Mouse (Mus musculus) heart, embryonic 11.5 days (tissue): Measurements from ENCODE around the gene Sorcs2. TPM values are rescaled to one million over a fixed set of nuclear protein-coding genes. Genes with fewer than 3 reads are reported as not detected.
A peak's percentile ranks its signal among the peaks of the same experiment; 100 is the strongest.

Experiments used
- ATAC-seq: fragments of 200-750 bp; cut with Nextera tagmentation; replicated peaks from 2 replicates; pipeline ENCODE4 v1.8.0; 2017; ENCODE audit warnings: moderate library complexity; ENCODE audit not compliant: insufficient number of reproducible peaks, low FRiP score, low TSS enrichment
- H3K27ac ChIP-seq: fragments of 300-500 bp; sonication (generic); 2 replicates; pipeline ENCODE4 v1.5.1; 2014; ENCODE audit warnings: mild to moderate bottlenecking, low read depth, low read length
- H3K27me3 ChIP-seq: fragments of 300-500 bp; sonication (generic); 2 replicates; pipeline ENCODE4 v1.6.1; 2014; ENCODE audit warnings: mild to moderate bottlenecking, low read length, mixed read lengths; ENCODE audit not compliant: control insufficient read depth, insufficient read depth
- H3K36me3 ChIP-seq: fragments of 300-500 bp; sonication (generic); 2 replicates; pipeline ENCODE4 v1.6.1; 2014; ENCODE audit warnings: mild to moderate bottlenecking, low read length, moderate library complexity, mixed read lengths; ENCODE audit not compliant: control insufficient read depth, insufficient read depth
- H3K4me1 ChIP-seq: fragments of 300-500 bp; sonication (generic); 2 replicates; pipeline ENCODE4 v1.6.1; 2014; ENCODE audit warnings: low read length; ENCODE audit not compliant: control insufficient read depth, insufficient read depth
- H3K4me2 ChIP-seq: fragments of 300-500 bp; sonication (generic); 2 replicates; pipeline ENCODE4 v1.6.1; 2014; ENCODE audit warnings: mild to moderate bottlenecking, moderate library complexity
- H3K4me3 ChIP-seq: fragments of 300-500 bp; sonication (generic); 2 replicates; pipeline ENCODE4 v1.5.1; 2014; ENCODE audit warnings: low read depth, low read length
- H3K9ac ChIP-seq: fragments of 300-500 bp; sonication (generic); 2 replicates; pipeline ENCODE4 v1.6.1; 2014; ENCODE audit warnings: mild to moderate bottlenecking, low read depth, low read length, moderate library complexity
- H3K9me3 ChIP-seq: fragments of 300-500 bp; sonication (generic); replicated peaks from 2 replicates; pipeline ENCODE4 v1.6.1; 2016; ENCODE audit warnings: low read length; ENCODE audit not compliant: control insufficient read depth
- WGBS: fragments of 180-500 bp; shearing (Covaris S2); extraction: QIAGEN DNeasy Blood & Tissue Kit; methylation state at CpG from one replicate; pipeline ENCODE4 v1.1.7; 2014; ENCODE audit not compliant: insufficient replicate concordance; 5-methylcytosine and 5-hydroxymethylcytosine counted together
- polyA plus RNA-seq: library from polyadenylated mRNA; unstranded; fragments of >200 nt; fragmentation: Nextera tagmentation; extraction: Ambion mirVana; gene quantifications from 2 replicates; pipeline ENCODE4 v1.2.1, GENCODE M21; 2014

The Sorcs2 gene
- polyA plus RNA-seq, 1 experiment from 2014 or later, result 7.3 TPM

DNA sequence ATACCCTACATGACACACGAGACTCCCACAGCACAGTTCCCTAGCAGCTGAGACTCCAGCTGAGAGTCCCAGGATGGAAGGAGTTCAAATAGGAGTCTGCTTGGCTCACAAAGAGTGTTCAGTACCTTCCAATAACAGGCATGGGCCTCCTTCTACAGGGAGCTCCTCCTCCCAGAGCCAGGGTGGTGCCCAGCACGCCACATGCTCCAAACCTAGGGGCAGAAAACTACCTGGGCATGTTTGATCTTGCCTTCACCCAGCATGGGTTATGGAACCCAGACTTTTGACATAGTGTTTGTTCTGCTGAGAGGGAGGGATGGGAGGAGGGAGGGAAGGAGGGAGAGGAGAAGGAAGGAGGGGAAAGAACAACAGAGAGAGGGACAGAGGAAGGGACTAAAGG, 62.3 kb downstream of the Sorcs2 start:
- 82% methylated on average over 2 of the region's 2 CpGs for WGBS
- no peak overlapping the region for H3K4me3 ChIP-seq
- no peak overlapping the region for H3K4me2 ChIP-seq
- no peak overlapping the region for H3K27ac ChIP-seq
- H3K27me3 ChIP-seq, result peaks cover 2% of the 10 kb centered on the region; the same call in 1 of the 2 replicates
- no peak for ATAC-seq
- no peaks in the 10 kb centered on the region for H3K9me3 ChIP-seq
- no peaks in the 10 kb centered on the region for H3K36me3 ChIP-seq
- H3K9ac ChIP-seq, result no peak overlapping the region
- H3K4me1 ChIP-seq, result peaks cover 24% of the 10 kb centered on the region

DNA sequence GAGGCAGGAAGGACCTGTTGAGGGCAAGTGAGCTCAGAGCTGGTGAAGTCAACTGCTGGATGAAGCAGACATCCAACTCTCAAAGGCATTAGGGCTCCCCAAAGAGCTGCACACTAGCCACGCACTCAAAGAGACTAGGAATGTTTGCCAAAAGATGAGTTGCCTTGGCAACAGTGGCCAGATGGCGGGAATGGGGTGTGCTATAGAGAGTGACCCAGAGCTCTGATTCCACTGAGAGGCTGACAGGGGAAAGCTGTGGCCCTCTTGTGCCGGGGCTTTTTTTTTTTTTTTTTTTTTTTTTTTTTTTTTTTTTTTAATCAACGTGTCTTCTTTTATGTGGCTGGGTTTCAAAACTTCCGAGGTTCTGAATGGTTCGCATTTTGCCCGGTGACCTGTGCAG, 63.7 kb downstream of the Sorcs2 start:
- Histone ChIP-seq H3K4me1 (peaks cover 21% of the 10 kb centered on the region), H3K9ac (no peak overlapping the region), H3K9me3 (no peaks in the 10 kb centered on the region), H3K4me2 (no peak overlapping the region), H3K4me3 (no peak overlapping the region), H3K27ac (no peak overlapping the region), H3K27me3 (peaks cover 2% of the 10 kb centered on the region; the same call in 1 of the 2 replicates), H3K36me3 (no peaks in the 10 kb centered on the region)
- no peak for ATAC-seq
- WGBS, result 70% methylated on average over 7 of the region's 7 CpGs

DNA sequence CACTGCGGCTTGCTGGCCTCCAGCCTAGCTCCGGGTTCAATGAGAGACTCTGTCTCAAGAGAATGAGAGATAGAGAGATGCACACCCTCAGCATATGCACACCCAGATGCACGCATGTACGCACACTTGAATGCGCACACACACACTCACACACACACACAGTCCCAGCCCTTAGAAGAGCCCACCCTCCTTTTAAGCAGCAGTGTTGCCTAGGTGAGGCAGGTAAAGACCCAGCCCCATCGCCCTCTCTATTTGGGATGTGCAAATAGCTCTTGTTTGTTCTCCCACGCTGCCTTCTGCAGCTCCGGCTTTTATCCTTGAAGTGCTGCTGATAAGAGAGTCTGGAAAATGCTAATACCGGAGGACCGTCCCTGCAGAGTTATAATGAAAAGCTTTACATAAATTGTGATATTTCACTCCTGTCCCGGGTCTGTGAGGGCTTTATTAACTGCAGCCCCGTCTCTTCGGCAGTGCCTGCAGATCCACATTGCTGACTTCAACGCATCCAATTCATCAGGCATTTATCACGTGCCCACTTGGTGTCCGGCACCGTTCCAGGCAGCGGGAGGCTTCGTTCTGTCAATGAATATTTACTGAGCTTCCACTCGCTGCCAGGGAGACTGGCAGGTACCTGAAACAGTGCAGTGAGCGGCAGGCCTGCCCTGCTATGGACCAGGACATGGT, 67.3 kb downstream of the Sorcs2 start:
- H3K4me2 ChIP-seq, result no peak overlapping the region
- no peaks in the 10 kb centered on the region for H3K9me3 ChIP-seq
- peaks cover 18% of the 10 kb centered on the region for H3K4me1 ChIP-seq
- no peak overlapping the region for H3K4me3 ChIP-seq
- no peak for ATAC-seq
- peaks cover 2% of the 10 kb centered on the region; the same call in 1 of the 2 replicates for H3K27me3 ChIP-seq
- no peak overlapping the region for H3K9ac ChIP-seq
- 55% methylated on average over 21 of the region's 21 CpGs for WGBS
- no peaks in the 10 kb centered on the region for H3K36me3 ChIP-seq
- H3K27ac ChIP-seq, result no peak overlapping the region

DNA sequence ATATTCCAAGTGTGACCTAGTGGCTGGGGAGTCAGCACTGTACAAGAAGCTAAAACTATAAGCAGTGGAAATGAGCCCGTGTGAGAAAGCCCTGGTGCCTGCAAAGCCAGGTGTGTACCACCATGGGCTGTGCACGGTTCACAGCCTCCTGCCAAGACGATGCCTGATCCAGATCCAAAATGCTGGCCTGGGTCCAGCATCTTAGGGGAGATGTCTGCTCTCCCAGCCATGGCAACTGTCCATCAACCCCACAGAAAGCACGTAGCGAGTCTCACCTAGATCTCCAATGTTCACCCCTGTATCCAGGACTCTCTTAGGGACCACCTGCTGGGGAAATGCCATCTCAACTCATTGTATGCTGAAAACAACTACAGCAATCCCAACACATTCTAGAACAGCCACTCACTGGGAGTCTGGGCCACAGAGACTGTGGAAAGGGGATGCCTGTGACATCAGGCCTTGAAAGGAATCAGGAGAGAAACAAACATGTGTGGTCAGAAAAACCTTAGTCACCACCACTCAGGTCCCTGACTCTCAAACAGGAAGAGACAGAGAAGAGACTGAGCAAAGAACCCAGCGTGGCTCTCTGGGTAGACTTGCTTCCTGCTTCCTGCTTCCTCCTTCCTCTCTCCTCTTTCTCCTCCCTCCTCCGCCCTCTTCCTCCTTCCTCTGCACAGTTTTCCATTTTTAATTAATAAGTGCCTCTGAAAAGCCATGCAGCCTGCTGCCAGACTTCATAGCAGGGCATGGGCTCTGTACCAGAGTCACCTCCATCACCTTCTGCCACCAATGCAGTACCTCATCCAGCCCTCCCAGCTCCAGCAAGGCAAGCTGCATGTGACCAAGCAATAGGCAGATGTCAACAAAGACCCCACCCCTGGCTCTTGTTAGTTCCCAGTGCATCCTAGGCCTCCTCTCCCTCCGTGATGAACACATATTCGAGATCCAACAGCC, 71.6 kb downstream of the Sorcs2 start:
- 80% methylated on average over 9 of the region's 9 CpGs for WGBS
- H3K9me3 ChIP-seq, result no peaks in the 10 kb centered on the region
- H3K4me3 ChIP-seq, result no peak overlapping the region
- ATAC-seq, result no peak
- no peak overlapping the region for H3K4me2 ChIP-seq
- no peaks in the 10 kb centered on the region for H3K27me3 ChIP-seq
- H3K36me3 ChIP-seq, result no peaks in the 10 kb centered on the region
- no peak overlapping the region for H3K27ac ChIP-seq
- H3K9ac ChIP-seq, result no peak overlapping the region
- H3K4me1 ChIP-seq, result peaks cover 30% of the 10 kb centered on the region

DNA sequence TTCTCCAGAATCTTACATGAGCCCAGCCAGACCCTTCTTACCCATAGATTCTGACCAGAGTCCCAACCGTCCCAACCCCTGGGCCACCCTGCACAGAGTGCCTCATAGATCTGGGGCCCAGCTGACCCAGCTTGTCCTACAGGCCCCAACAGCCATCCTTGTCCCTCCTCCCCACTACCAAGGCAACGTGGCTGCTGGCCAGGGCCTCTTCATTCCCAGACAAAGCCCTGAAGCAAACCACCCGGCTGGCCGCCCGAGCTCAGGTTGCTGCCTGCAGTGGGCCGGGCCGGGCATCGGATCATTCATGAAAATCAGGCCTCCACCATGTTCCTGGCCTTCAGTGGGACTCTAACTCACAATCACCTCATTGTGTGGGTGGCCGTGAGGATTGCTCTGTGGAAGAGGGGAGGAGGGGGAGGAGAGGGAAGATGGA, 73.8 kb downstream of the Sorcs2 start:
- H3K27me3 ChIP-seq, result no peaks in the 10 kb centered on the region
- ATAC-seq, result no peak
- no peak overlapping the region for H3K9ac ChIP-seq
- H3K9me3 ChIP-seq, result no peaks in the 10 kb centered on the region
- H3K27ac ChIP-seq, result no peak overlapping the region
- H3K36me3 ChIP-seq, result no peaks in the 10 kb centered on the region
- no peak overlapping the region for H3K4me2 ChIP-seq
- WGBS, result 58% methylated on average over 9 of the region's 9 CpGs
- no peak overlapping the region for H3K4me3 ChIP-seq
- H3K4me1 ChIP-seq, result peaks cover 25% of the 10 kb centered on the region

DNA sequence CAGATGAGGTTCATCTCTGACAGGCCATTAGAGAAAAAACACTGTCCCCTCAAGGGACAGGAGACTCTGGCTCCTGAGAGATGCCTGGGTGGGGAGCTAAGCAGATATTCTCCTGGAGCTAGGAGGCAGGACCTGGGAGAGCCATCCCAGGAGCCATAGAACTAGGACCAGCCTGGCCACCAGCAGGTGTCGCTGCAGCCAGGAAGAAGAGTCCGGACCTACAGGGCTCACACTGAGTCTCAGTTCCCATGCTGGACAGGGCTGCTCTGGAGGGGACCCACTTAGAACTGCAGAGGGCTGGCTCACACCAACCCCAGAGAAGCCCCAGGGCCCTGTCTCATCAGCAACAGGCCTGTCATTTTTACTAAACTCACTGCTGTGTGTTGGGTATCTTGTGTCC, 74.4 kb downstream of the Sorcs2 start:
- Histone ChIP-seq H3K9me3 (no peaks in the 10 kb centered on the region), H3K27me3 (no peaks in the 10 kb centered on the region), H3K4me1 (peaks cover 25% of the 10 kb centered on the region), H3K4me3 (no peak overlapping the region), H3K36me3 (no peaks in the 10 kb centered on the region), H3K4me2 (no peak overlapping the region), H3K9ac (no peak overlapping the region), H3K27ac (no peak overlapping the region)
- WGBS, result 7% methylated on average over 2 of the region's 2 CpGs
- peak; percentile 50; the same call in 1 of the 2 replicates for ATAC-seq

DNA sequence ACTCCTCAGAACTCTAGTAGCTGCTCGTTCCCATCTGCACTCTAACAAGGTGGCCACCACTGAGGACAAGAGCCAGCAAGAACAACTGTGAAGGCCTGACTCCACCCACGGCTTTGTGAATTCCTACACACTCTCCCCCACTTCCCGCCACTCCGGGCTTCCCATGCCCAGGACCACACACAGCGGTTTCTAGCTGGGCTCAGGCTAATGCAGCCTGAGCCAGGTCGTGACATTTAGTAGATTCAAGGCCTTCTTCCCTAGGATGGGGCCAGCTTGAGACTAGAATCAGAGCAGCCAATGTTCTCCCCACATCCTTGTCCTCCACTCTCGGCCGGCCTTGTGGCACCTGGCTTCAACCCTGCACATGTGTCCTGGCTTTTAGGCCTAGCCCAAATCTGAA, 76.4 kb downstream of the Sorcs2 start:
- no peak overlapping the region for H3K9ac ChIP-seq
- peaks cover 3% of the 10 kb centered on the region; the same call in 1 of the 2 replicates for H3K27me3 ChIP-seq
- no peaks in the 10 kb centered on the region for H3K36me3 ChIP-seq
- H3K4me3 ChIP-seq, result no peak overlapping the region
- peaks cover 22% of the 10 kb centered on the region for H3K4me1 ChIP-seq
- WGBS, result 54% methylated on average over 8 of the region's 8 CpGs
- no peak overlapping the region for H3K4me2 ChIP-seq
- no peaks in the 10 kb centered on the region for H3K9me3 ChIP-seq
- no peak overlapping the region for H3K27ac ChIP-seq
- ATAC-seq, result no peak

DNA sequence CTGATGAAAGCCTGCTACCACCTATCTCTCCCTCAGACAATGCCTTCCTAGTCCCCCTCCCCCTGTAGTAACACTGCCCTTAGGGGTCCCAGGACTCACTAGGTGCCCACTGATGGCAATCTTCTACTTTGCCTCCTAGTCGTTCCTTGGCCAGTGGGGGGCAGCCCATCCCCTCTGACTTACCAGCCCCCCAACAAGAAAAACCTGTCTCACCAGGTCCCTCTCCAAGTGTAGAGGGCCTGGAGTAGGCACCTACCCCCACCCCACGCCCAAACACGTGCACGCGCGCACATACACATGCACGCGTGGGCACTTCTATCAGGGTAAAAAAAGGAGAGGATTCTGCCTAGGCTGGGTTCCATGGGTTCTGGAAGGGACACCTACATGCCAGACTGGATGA, 77.3 kb downstream of the Sorcs2 start:
- Histone ChIP-seq H3K4me3 (no peak overlapping the region), H3K4me2 (no peak overlapping the region), H3K27me3 (peaks cover 3% of the 10 kb centered on the region; the same call in 1 of the 2 replicates), H3K9me3 (no peaks in the 10 kb centered on the region), H3K4me1 (peaks cover 22% of the 10 kb centered on the region), H3K9ac (no peak overlapping the region), H3K27ac (no peak overlapping the region), H3K36me3 (no peaks in the 10 kb centered on the region)
- no peak for ATAC-seq
- WGBS, result 88% methylated on average over 8 of the region's 8 CpGs
